Mouse (Mus musculus) liver, embryonic 12.5 days (tissue): Measurements from ENCODE around the gene Srsf12. TPM values are rescaled to one million over a fixed set of nuclear protein-coding genes. Genes with fewer than 3 reads are reported as not detected.
A peak's percentile ranks its signal among the peaks of the same experiment; 100 is the strongest.

Experiments used
- ATAC-seq: fragments of 200-750 bp; cut with Nextera tagmentation; 2 replicates; pipeline ENCODE4 v1.8.0; 2017; ENCODE audit warnings: moderate number of reproducible peaks, mild to moderate bottlenecking, moderate library complexity
- H3K27ac ChIP-seq: fragments of 300-500 bp; sonication (generic); 2 replicates; pipeline ENCODE4 v1.5.1; 2016; ENCODE audit warnings: mild to moderate bottlenecking
- H3K27me3 ChIP-seq: fragments of 300-500 bp; sonication (generic); replicated peaks from 2 replicates; pipeline ENCODE4 v1.6.1; 2016; ENCODE audit warnings: mild to moderate bottlenecking, moderate library complexity
- H3K36me3 ChIP-seq: fragments of 300-500 bp; sonication (generic); 2 replicates; pipeline ENCODE4 v1.6.1; 2016; ENCODE audit warnings: mild to moderate bottlenecking, moderate library complexity
- H3K4me1 ChIP-seq: fragments of 300-500 bp; sonication (generic); 2 replicates; pipeline ENCODE4 v1.6.1; 2016
- H3K4me2 ChIP-seq: fragments of 300-500 bp; sonication (generic); 2 replicates; pipeline ENCODE4 v1.6.1; 2016; ENCODE audit warnings: mild to moderate bottlenecking, moderate library complexity
- H3K4me3 ChIP-seq: fragments of 300-500 bp; sonication (generic); 2 replicates; pipeline ENCODE4 v1.5.1; 2016; ENCODE audit warnings: mild to moderate bottlenecking, moderate library complexity
- H3K9ac ChIP-seq: fragments of 300-500 bp; sonication (generic); 2 replicates; pipeline ENCODE4 v1.6.1; 2016; ENCODE audit warnings: mild to moderate bottlenecking, moderate library complexity
- H3K9me3 ChIP-seq: fragments of 300-500 bp; sonication (generic); replicated peaks from 2 replicates; pipeline ENCODE4 v1.6.1; 2016; ENCODE audit warnings: mild to moderate bottlenecking, moderate library complexity
- WGBS: fragments of 180-500 bp; shearing (Covaris S2); methylation state at CpG from one replicate; pipeline ENCODE4 v1.1.7; 2016; ENCODE audit not compliant: insufficient replicate concordance; 5-methylcytosine and 5-hydroxymethylcytosine counted together
- polyA plus RNA-seq: library from polyadenylated mRNA; unstranded; fragments of >200 nt; fragmentation: Nextera tagmentation; extraction: Ambion mirVana; gene quantifications from 2 replicates; pipeline ENCODE4 v1.2.1, GENCODE M21; 2016

Gene Srsf12
- polyA plus RNA-seq, 1 experiment from 2014 or later, result 0.37 TPM

- Histone ChIP-seq H3K27ac (no peak overlapping the region), H3K27me3 (no peaks in the 10 kb centered on the region), H3K36me3 (no peaks in the 10 kb centered on the region), H3K9ac (no peak overlapping the region), H3K4me3 (no peak overlapping the region), H3K9me3 (no peaks in the 10 kb centered on the region), H3K4me1 (peaks cover 2% of the 10 kb centered on the region; the same call in 1 of the 2 replicates), H3K4me2 (no peak overlapping the region)
- 72% methylated on average over 4 of the region's 4 CpGs for WGBS
- no peak for ATAC-seq
Observed at GRCm38 (mm10) chr4:33254706-33255105, 45.9 kb downstream of the Srsf12 start.

GRCm38 (mm10) chr4:33257263-33257964, 48.6 kb downstream of the Srsf12 start:
- Histone ChIP-seq H3K9ac (no peak overlapping the region), H3K36me3 (no peaks in the 10 kb centered on the region), H3K4me3 (no peak overlapping the region), H3K4me1 (peaks cover 8% of the 10 kb centered on the region; the same call in 1 of the 2 replicates), H3K27ac (peak overlapping the region; percentile 12; the same call in 1 of the 2 replicates), H3K9me3 (no peaks in the 10 kb centered on the region), H3K4me2 (no peak overlapping the region), H3K27me3 (no peaks in the 10 kb centered on the region)
- WGBS, result 58% methylated on average over 11 of the region's 11 CpGs
- ATAC-seq, result no peak

- H3K36me3 ChIP-seq, result no peaks in the 10 kb centered on the region
- peaks cover 8% of the 10 kb centered on the region; the same call in 1 of the 2 replicates for H3K4me1 ChIP-seq
- no peaks in the 10 kb centered on the region for H3K9me3 ChIP-seq
- H3K4me2 ChIP-seq, result no peak overlapping the region
- no peak overlapping the region for H3K9ac ChIP-seq
- no peak overlapping the region for H3K27ac ChIP-seq
- ATAC-seq, result no peak
- no peaks in the 10 kb centered on the region for H3K27me3 ChIP-seq
- H3K4me3 ChIP-seq, result no peak overlapping the region
Observed at GRCm38 (mm10) chr4:33260311-33260710, 51.5 kb downstream of the Srsf12 start.

GRCm38 (mm10) chr4:33261311-33261753, 52.5 kb downstream of the Srsf12 start:
- WGBS, result 31% methylated on average over 7 of the region's 7 CpGs
- ATAC-seq, result peak; percentile 57
- H3K4me2 ChIP-seq, result no peak overlapping the region
- no peak overlapping the region for H3K4me3 ChIP-seq
- no peaks in the 10 kb centered on the region for H3K36me3 ChIP-seq
- H3K9me3 ChIP-seq, result no peaks in the 10 kb centered on the region
- H3K4me1 ChIP-seq, result peaks cover 8% of the 10 kb centered on the region; the same call in 1 of the 2 replicates
- H3K27me3 ChIP-seq, result no peaks in the 10 kb centered on the region
- peak overlapping the region; percentile 54; the same call in 1 of the 2 replicates for H3K27ac ChIP-seq
- no peak overlapping the region for H3K9ac ChIP-seq

GRCm38 (mm10) chr4:33262897-33263296, 54.1 kb downstream of the Srsf12 start:
- H3K9ac ChIP-seq, result no peak overlapping the region
- no peaks in the 10 kb centered on the region for H3K36me3 ChIP-seq
- no peak overlapping the region for H3K27ac ChIP-seq
- H3K9me3 ChIP-seq, result no peaks in the 10 kb centered on the region
- H3K4me2 ChIP-seq, result no peak overlapping the region
- no peaks in the 10 kb centered on the region for H3K27me3 ChIP-seq
- no peak for ATAC-seq
- no peak overlapping the region for H3K4me3 ChIP-seq
- peaks cover 8% of the 10 kb centered on the region; the same call in 1 of the 2 replicates for H3K4me1 ChIP-seq
- 62% methylated on average over 1 of the region's 1 CpGs for WGBS

GRCm38 (mm10) chr4:33264979-33265726, 56.4 kb downstream of the Srsf12 start:
- no peaks in the 10 kb centered on the region for H3K9me3 ChIP-seq
- no peak overlapping the region for H3K4me3 ChIP-seq
- no peak overlapping the region for H3K9ac ChIP-seq
- no peak overlapping the region for H3K27ac ChIP-seq
- H3K36me3 ChIP-seq, result no peaks in the 10 kb centered on the region
- no peak overlapping the region for H3K4me2 ChIP-seq
- no peak for ATAC-seq
- 52% methylated on average over 11 of the region's 11 CpGs for WGBS
- no peaks in the 10 kb centered on the region for H3K27me3 ChIP-seq
- peaks cover 7% of the 10 kb centered on the region; the same call in 1 of the 2 replicates for H3K4me1 ChIP-seq

- H3K4me2 ChIP-seq, result no peak overlapping the region
- no peak overlapping the region for H3K27ac ChIP-seq
- H3K36me3 ChIP-seq, result no peaks in the 10 kb centered on the region
- H3K4me1 ChIP-seq, result no peaks in the 10 kb centered on the region
- no peak for ATAC-seq
- H3K9me3 ChIP-seq, result no peaks in the 10 kb centered on the region
- no peak overlapping the region for H3K4me3 ChIP-seq
- H3K9ac ChIP-seq, result no peak overlapping the region
- 79% methylated on average over 11 of the region's 11 CpGs for WGBS
- no peaks in the 10 kb centered on the region for H3K27me3 ChIP-seq
Observed at GRCm38 (mm10) chr4:33270386-33271314, 61.9 kb downstream of the Srsf12 start.

GRCm38 (mm10) chr4:33273437-33273836, 64.6 kb downstream of the Srsf12 start:
- H3K4me1 ChIP-seq, result no peaks in the 10 kb centered on the region
- H3K27me3 ChIP-seq, result no peaks in the 10 kb centered on the region
- no peaks in the 10 kb centered on the region for H3K9me3 ChIP-seq
- H3K27ac ChIP-seq, result no peak overlapping the region
- no peak overlapping the region for H3K9ac ChIP-seq
- H3K4me2 ChIP-seq, result no peak overlapping the region
- H3K4me3 ChIP-seq, result no peak overlapping the region
- no peak for ATAC-seq
- WGBS, result 64% methylated on average over 3 of the region's 3 CpGs
- no peaks in the 10 kb centered on the region for H3K36me3 ChIP-seq

GRCm38 (mm10) chr4:33281891-33282685, 73.3 kb downstream of the Srsf12 start:
- H3K27me3 ChIP-seq, result 0 out of 2 replicates have a peak, but pooled peaks cover 5% of the 10 kb centered on the region
- no peak overlapping the region for H3K27ac ChIP-seq
- no peak overlapping the region for H3K4me3 ChIP-seq
- ATAC-seq, result no peak
- no peak overlapping the region for H3K9ac ChIP-seq
- no peaks in the 10 kb centered on the region for H3K36me3 ChIP-seq
- WGBS, result 62% methylated on average over 3 of the region's 3 CpGs
- H3K4me2 ChIP-seq, result no peak overlapping the region
- H3K4me1 ChIP-seq, result no peaks in the 10 kb centered on the region
- H3K9me3 ChIP-seq, result no peaks in the 10 kb centered on the region
